Mouse (Mus musculus): Measurements from ENCODE around the gene Fcmr.

Gene Fcmr

DNA sequence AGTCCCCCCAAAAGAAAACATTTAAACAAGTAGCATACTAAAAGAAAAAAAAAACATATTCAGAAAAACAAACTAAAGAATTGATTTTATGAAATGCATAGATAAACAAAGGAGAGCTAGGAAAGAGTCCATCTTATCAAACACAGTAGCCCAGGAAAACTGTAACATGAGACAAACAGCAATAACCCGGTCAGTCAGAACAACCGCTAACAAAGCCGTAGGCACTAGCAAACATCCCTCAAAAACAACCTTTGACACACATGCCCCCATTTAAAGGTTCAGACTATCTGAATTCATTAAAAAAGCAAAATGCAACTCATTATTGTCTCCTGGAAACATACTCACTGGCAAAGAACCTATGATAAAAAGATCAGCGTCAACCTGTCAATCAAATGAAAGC, 8.0 kb upstream of the Fcmr start:
- no peak for DNase-seq (ENCODE audit: low spot score in 2 of 2)

DNA sequence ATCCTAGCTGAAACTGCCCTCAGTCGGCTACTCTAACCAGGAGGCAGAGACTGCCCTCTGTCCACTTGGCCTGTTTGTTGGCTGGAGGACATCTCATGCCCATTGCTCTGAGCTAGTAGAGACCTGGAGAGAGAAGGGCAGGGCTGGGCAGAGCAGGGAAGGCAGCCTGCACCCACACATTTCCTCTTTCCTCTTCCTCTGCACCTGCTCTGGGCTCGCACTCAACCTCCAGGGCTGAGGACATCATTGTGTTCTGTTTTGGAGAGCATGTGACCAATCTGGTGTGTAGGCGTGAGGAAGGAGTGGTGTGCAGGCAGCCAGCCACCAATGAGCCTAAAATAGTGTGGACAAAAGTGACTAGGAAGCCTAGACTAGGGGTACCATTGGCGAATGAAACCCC, 1.2 kb upstream of the Fcmr start:
- peak; percentile 91 to 92 for DNase-seq (ENCODE audit: low spot score in 2 of 2)

DNA sequence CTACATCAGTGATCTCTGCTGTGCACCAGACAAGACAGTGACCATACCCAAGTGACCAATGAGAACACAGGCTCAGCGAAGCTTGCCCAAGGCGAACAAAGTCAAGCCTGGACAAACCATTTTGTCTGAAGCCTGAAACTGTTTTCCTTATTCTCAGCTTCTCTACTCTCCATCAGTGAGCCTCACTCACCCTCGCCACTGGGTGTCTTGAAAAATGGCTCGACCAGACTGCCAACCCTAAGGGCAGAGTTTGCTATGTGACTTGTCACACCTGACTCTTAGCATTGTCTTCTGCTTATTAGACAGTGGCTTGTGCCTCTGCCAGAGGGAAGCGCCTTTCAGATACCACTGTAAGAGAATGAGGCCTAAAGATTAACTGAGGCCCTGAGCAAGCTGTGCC, 728 bp upstream of the Fcmr start:
- peak; percentile 27 to 42 for DNase-seq (ENCODE audit: low spot score in 2 of 2)

DNA sequence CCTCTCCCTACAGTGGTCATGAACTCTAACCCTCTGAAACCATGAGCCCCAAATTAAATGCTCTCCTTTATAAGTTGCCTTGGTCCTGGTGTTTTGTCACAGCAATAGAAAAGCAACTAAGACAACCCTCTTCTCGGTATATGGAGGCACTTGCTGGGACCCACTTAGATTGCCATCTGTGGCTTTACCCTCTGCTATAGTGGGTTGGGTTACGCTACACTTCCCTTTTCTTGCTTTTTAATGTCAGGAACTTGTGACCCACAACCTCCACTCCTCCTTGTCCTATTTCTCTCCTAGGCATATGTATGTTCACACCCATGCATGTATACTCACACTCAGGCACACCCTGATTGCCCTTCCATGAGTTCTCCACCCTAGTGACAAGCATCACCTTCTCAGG, 7.4 kb downstream of the Fcmr start:
- DNase-seq (ENCODE audit: low spot score in 2 of 2): no peak

DNA sequence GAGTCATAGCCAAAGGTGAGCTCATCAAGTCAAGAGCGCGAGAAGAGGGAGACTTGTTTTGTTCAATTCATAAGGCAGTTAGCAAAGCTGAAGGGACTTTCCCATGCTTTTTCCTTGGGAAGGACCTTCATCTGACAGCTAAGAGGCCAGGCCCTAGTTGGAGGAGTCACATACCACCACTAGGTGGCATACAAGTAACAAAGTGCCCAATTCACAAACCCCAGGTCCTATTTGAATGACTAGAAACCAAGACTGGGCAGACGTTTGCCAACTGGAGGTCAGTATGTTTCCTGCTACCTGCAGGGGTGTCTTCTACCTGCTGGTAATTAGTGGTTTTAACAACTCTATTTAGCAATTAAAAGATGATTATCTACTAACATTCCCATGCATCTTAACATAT, 9.7 kb downstream of the Fcmr start:
- peak; percentile 35 to 47 for DNase-seq (ENCODE audit: low spot score in 2 of 2)

DNA sequence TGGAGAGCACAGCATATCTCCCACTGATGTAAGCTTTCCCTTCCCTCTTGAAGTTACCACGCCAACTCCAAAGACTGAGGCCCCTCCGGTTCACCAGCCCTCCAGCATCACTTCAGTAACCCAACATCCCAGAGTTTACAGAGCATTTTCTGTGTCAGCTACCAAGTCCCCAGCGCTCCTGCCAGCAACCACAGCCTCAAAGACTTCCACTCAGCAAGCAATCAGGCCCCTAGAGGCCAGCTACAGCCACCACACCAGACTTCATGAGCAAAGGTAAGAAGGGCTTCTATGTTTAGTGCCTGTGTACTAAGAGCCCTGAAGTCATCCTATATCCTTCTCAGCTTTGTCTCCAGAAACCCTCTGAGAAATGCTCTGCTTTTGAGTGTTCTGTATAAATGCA, 10.4 kb downstream of the Fcmr start:
- DNase-seq (ENCODE audit: low spot score in 2 of 2): no peak

DNA sequence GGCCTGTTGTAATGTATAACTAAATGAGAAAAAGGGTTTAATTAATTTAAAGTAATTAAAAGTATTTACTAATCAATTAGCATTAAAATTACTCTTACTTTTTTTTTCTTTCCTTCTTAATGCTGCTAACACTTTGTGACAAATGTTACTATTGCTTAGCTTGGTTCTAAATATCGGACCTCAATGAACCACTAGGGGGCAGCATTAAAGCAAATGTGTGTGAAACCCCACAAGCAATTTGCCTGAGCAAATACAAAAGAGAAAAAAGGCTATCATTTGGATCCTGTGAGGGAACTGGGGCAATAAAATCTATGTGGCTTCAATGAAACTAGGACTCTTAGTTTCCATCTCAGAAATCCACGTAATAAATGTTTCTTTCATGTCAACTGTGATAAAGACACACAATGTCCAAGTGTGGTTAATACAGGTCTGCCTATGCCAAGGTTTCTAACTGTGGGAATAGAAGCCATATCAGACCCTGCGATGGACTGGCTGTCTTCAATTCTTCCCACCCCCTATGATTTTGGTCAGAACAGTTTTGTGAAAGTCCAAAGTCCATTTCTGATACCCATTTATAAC, 11.6 kb downstream of the Fcmr start:
- DNase-seq (ENCODE audit: low spot score in 2 of 2): peak; percentile 46 to 62

DNA sequence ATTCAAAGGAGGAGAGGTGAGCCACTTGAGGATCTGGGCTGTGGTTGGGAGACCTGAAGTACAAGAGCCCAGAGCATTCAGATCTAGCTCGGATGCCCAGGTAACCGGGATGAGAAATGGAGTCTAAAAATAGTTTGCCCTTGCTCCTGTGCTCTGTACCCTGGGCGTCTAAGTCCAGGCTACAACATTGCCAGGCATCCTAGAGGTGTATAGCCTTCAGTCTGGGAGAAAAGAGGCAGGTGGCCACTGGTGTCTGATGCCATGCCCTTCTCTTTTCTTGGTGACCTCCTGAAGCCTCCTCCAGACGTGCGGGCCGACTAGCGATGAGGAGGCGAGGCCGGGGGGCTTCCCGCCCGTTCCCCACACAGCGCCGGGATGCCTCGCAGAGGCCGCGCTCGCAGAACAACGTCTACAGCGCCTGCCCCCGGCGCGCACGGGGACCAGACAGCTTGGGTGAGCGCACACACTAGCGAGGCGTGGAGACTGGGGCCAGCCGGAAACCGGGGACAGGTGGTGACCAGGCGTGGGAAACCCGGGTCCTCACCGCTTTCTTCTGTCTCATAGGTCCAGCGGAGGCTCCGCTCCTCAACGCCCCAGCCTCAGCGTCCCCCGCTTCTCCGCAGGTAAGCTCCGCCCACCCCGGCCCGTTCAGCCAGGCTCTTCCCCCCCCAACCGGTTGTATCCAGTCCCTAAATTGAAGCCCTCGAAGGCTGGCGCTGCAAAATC, 12.6 kb downstream of the Fcmr start:
- DNase-seq (ENCODE audit: low spot score in 2 of 2): peak; percentile 16 to 22

DNA sequence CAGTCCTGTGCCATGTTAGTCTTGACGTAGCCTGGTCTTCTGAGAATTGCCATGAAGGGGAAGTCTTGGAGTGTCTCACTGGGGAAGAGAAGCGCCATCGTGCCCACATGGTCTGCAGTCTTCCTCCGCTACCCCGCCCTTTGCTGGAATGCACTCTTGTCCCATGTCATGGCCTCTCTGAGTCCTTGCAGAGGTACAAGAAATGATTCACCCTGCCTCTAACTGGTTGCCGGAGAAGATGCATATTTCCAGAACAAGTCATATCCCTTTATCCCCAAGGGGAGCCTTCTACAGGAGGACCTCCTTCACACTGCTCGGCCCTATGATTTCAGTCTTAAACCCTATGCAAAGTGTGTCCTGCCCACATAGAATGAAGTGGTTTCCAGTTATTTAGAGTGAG, 14.5 kb downstream of the Fcmr start:
- no peak for DNase-seq (ENCODE audit: low spot score in 2 of 2)

DNA sequence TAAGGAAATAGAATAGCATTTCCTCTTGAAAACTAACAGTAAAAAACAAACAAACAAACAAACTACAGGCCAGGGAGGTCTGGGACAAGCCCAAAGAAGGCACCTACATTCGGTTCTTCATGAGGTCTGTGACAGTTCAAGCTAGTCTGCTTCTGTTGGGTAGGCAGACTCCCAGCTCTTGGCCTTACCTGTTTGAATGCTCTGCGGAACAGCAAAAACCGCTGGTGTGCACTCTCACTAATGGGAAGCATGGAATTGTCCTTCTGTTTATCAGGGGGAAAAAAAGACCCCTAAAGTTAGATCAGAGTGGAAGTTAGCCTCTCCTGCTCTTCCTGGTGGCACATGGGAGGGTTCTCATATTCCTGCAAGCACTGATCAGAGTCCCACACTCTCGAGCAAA, 17.7 kb downstream of the Fcmr start:
- DNase-seq (ENCODE audit: low spot score in 2 of 2): no peak

DNA sequence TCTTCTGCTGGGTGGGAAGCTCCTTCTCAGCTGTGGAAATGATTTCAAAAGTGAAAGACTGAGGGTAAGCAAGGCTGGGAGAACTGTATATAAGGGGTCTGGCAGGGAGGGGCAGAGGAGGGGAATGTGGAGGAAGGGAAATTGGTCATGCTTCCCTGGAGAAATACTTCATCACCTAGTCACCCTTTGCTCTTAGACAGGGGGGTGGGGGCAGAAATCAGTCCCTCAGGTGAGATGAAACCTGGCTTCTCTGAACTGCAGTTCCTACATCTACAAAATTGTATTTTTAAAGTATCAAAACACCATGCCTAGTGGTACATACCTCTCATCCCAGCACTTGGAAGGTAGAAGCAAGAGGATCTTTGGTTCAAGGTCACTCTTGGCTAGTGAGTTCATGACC, 21.9 kb downstream of the Fcmr start, which contains the start of gene Il24:
TSS of gene Il24 (minus strand) at position 101 of the 400 bp plus-strand sequence.
- no peak for DNase-seq (ENCODE audit: low spot score in 2 of 2)

DNA sequence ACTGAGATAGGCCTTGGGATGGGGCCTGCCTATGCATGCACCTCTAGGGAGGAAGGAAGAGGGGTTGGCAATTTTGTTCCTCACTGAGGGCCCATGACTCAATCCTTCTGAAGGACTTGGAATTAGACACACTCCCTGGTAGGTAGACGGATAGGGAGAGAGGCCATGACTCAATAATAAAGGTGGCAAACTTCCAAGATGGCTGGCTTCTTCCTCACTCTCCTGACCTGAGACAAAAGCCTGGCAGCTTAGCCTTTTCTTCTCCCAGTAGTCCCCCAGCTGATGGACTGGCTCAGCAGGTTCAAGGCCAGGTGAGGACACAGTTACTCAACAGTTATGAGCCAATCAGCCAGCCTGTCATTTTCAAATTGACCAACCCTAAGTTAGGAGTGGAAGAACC, 27.0 kb downstream of the Fcmr start:
- DNase-seq (ENCODE audit: low spot score in 2 of 2): no peak

DNA sequence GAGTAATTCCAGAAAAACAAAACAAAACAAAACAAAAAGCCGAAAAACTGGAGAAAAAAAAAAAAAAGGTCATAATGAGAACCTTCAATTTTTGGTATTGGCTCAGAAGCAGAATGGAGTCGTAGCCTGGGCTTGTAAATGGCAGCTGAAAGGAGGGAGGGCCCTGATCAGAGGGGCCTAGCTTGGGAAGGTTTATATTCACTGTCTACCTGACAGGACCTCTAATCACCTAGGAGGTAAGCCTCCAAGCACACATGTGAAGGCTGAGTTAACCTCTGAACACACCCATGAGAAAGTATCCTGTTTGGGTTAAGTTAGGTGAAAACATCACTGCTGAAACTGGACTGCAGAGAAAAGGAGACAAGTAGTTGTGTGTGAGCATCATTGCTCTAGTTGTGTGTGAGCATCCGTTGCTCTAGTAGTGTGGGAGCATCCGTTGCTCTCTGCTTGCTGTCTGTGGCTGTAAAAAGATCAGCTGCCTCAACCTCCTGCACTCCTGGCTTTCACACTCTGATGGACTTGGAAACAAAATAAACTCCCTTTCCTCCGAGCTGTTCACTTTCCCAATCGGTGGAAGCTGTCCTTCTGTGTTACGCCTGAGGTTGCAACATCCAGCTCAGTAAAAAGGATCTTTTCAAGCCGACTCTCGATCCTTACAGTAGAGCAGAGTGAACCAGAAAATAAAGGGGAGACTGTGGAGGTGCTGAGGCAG, 28.0 kb downstream of the Fcmr start:
- no peak for DNase-seq (ENCODE audit: low spot score in 2 of 2)

DNA sequence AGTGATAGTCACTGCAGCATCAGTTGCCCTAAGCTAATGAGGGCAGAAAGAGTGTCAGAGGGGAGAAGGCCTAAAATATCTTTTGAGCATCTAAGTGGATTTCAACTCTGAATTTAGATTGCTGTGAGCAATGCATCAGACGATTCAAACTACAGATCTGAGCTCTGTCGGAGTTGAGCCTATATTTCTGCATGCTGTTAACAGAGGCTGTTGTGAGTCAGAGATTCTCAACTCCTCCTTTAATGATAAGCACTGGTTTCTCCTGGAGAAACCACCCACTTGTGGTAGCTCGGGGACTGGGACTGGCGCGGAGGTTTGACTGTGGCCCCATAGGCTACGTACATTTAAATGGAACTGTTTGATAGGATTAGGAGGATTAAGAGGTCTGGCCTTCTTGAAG, 29.0 kb downstream of the Fcmr start:
- no peak for DNase-seq (ENCODE audit: low spot score in 2 of 2)

DNA sequence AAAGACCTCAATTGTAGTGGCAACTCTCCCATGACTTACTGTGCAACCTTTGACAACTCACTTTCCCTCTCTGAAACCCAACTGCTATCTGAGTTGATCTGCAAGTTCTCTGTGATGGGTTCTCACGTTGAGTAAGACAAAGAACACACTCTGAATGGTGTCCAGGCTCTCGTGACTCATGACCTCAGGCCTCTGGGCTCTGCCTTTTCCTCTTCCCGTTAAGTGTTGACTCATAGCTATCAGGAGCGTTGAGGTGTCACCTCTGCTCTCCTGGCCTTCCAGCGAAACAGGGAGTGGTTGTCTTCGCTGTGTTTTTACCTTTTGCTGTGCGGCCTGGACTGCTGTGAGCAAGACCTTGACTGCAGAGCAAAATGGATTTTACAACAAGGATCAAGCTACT, 37.0 kb downstream of the Fcmr start:
- no peak for DNase-seq (ENCODE audit: low spot score in 2 of 2)

DNA sequence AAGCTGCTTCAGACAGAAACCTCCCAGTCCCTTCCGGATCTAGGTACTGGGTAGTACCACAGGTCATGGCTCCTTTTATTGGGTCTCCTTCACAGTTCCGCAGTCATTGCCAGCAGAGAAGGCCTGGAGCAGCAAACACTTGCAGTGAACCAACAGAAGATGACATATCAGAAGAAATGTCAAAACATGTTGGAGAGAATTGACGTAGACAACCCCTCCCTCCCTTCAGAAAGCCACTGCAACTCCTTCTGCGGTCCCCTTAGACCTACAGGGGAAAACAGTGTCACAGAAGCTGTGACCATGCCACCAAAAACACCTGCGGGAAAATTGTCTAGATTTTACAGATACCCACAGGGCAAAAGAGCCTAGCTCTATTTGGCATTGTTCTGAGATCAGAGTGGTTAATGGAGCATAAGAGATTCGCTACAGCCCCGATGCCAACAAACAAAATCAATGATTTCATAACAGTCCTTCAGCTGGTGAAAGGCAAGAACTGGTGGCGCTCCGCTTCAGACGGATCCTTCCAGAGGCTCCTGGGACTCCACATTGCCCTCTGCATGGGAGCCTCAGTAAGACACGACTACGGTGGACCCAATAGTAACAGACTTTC, 46.0 kb downstream of the Fcmr start, which contains the start of gene Il20:
TSS of gene Il20 (minus strand) at position 51 of the 610 bp plus-strand sequence.
- DNase-seq (ENCODE audit: low spot score in 2 of 2): no peak

DNA sequence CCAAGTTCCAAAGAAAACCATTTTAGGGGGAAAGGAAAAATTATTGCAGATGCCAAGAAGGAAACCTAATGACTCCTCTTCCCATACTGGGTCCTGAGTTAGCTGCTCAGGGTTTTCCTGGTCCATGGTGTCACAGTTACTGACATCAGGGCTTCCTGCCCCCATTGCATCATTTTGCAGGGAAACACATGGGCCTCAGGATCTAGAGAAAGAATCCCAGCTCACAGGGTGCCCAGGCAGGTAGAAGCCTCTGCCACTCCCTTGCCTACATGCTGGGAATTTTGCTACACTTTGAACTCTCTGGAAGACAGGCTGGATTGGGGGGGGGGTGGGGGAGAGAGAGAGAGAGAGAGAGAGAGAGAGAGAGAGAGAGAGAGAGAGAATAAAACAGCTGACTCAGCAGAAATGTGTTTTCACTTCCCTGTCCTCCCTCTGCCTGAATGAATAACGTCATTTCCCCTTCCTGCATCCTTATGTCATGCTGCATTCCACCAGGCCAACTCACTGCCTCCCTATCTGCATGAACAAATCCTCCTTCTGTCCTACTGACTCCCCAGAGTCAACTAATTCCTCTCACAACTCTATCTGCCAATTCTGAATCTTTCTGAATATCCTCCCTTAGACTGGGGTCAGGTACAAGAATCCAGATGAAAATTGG, 53.0 kb downstream of the Fcmr start:
- no peak for DNase-seq (ENCODE audit: low spot score in 2 of 2)

DNA sequence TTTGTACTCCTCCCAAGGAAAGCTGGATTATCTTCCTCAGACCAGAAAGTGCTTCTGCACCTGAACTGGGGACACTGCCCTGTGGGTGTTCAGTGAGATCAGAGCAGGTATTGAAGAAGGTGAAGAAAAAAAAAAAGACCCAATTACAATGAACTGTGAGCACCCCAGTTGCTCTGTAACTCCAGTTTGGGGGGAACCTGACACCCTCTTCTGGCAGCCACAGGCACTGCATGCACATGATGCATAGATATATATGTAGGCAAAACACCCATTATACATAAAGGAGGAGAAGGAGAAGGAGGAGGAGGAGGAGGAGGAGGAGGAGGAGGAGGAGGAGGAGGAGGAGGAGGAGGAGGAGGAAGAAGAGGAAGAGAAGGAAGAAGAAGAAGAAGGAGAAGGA, 61.0 kb downstream of the Fcmr start:
- DNase-seq (ENCODE audit: low spot score in 2 of 2): peak; percentile 17 to 41

Measured in spleen, postnatal 36 days (tissue).